Mouse (Mus musculus) neural tube, embryonic 13.5 days (tissue): Measurements from ENCODE around the gene Vtn. TPM values are rescaled to one million over a fixed set of nuclear protein-coding genes. Genes with fewer than 3 reads are reported as not detected.

Source experiments
- ATAC-seq: fragments of 200-750 bp; cut with Nextera tagmentation; 2 replicates; pipeline ENCODE4 v1.8.0; 2017; ENCODE audit warnings: low read depth, mild to moderate bottlenecking, moderate TSS enrichment, moderate library complexity
- H3K27ac ChIP-seq: fragments of 300-500 bp; sonication (generic); replicated peaks from 2 replicates; pipeline ENCODE4 v1.5.1; 2015; ENCODE audit warnings: moderate library complexity, mild to moderate bottlenecking, inconsistent platforms
- H3K27me3 ChIP-seq: fragments of 300-500 bp; sonication (generic); 2 replicates; pipeline ENCODE4 v1.6.1; 2015; ENCODE audit warnings: mild to moderate bottlenecking, inconsistent platforms
- H3K36me3 ChIP-seq: fragments of 300-500 bp; sonication (generic); 2 replicates; pipeline ENCODE4 v1.6.1; 2015; ENCODE audit warnings: mild to moderate bottlenecking, inconsistent platforms
- H3K4me1 ChIP-seq: fragments of 300-500 bp; sonication (generic); replicated peaks from 2 replicates; pipeline ENCODE4 v1.6.1; 2015; ENCODE audit warnings: inconsistent platforms
- H3K4me2 ChIP-seq: fragments of 300-500 bp; sonication (generic); 2 replicates; pipeline ENCODE4 v1.6.1; 2015; ENCODE audit warnings: inconsistent platforms, mild to moderate bottlenecking, moderate library complexity
- H3K4me3 ChIP-seq: fragments of 300-500 bp; sonication (generic); 2 replicates; pipeline ENCODE4 v1.5.1; 2015; ENCODE audit warnings: mild to moderate bottlenecking, inconsistent platforms
- H3K9ac ChIP-seq: fragments of 300-500 bp; sonication (generic); 2 replicates; pipeline ENCODE4 v1.6.1; 2015; ENCODE audit warnings: moderate library complexity, mild to moderate bottlenecking, inconsistent platforms
- H3K9me3 ChIP-seq: fragments of 300-500 bp; sonication (generic); 2 replicates; pipeline ENCODE4 v1.6.1; 2016; ENCODE audit warnings: inconsistent platforms
- WGBS: fragments of 180-500 bp; shearing (Covaris S2); methylation state at CpG from one replicate; pipeline ENCODE4 v1.1.7; 2015; 5-methylcytosine and 5-hydroxymethylcytosine counted together
- polyA plus RNA-seq: library from polyadenylated mRNA; unstranded; fragments of >200 nt; fragmentation: Nextera tagmentation; extraction: Ambion mirVana; gene quantifications from 2 replicates; pipeline ENCODE4 v1.2.1, GENCODE M21; 2015

Gene Vtn
- polyA plus RNA-seq, 1 experiment from 2014 or later = 197 TPM

- Histone ChIP-seq H3K4me2 (no peak overlapping the region), H3K4me3 (no peak overlapping the region), H3K36me3 (peaks cover 57% of the 10 kb centered on the region), H3K27ac (no peak overlapping the region), H3K4me1 (peaks cover 16% of the 10 kb centered on the region), H3K9ac (no peak overlapping the region), H3K27me3 (no peaks in the 10 kb centered on the region), H3K9me3 (no peaks in the 10 kb centered on the region)
- ATAC-seq = no peak
- WGBS = 92% methylated on average over 3 of the region's 3 CpGs
Measured at GRCm38 (mm10) chr11:78540358-78540757, 41.5 kb downstream of the Vtn start.

GRCm38 (mm10) chr11:78544449-78545111 is 45.7 kb downstream of the Vtn start:
- H3K9ac ChIP-seq = no peak overlapping the region
- peaks cover 17% of the 10 kb centered on the region for H3K4me1 ChIP-seq
- 90% methylated on average over 7 of the region's 7 CpGs for WGBS
- H3K27ac ChIP-seq = no peak overlapping the region
- no peak overlapping the region for H3K4me3 ChIP-seq
- H3K4me2 ChIP-seq = no peak overlapping the region
- H3K36me3 ChIP-seq = peaks cover 49% of the 10 kb centered on the region
- ATAC-seq = no peak
- no peaks in the 10 kb centered on the region for H3K9me3 ChIP-seq
- H3K27me3 ChIP-seq = no peaks in the 10 kb centered on the region

GRCm38 (mm10) chr11:78545181-78545580 is 46.3 kb downstream of the Vtn start:
- WGBS = 76% methylated on average over 8 of the region's 8 CpGs
- H3K4me3 ChIP-seq = no peak overlapping the region
- no peaks in the 10 kb centered on the region for H3K9me3 ChIP-seq
- H3K9ac ChIP-seq = no peak overlapping the region
- H3K4me1 ChIP-seq = peaks cover 23% of the 10 kb centered on the region
- no peak for ATAC-seq
- no peaks in the 10 kb centered on the region for H3K27me3 ChIP-seq
- H3K27ac ChIP-seq = no peak overlapping the region
- H3K36me3 ChIP-seq = peaks cover 43% of the 10 kb centered on the region
- no peak overlapping the region for H3K4me2 ChIP-seq

GRCm38 (mm10) chr11:78547718-78548460 is 49.0 kb downstream of the Vtn start:
- peaks cover 29% of the 10 kb centered on the region for H3K4me1 ChIP-seq
- no peak overlapping the region for H3K9ac ChIP-seq
- no peaks in the 10 kb centered on the region for H3K27me3 ChIP-seq
- no peak overlapping the region for H3K4me2 ChIP-seq
- peaks cover 20% of the 10 kb centered on the region for H3K36me3 ChIP-seq
- H3K27ac ChIP-seq = no peak overlapping the region
- WGBS = 76% methylated on average over 2 of the region's 2 CpGs
- no peaks in the 10 kb centered on the region for H3K9me3 ChIP-seq
- no peak overlapping the region for H3K4me3 ChIP-seq
- no peak for ATAC-seq

- H3K4me2 ChIP-seq = peak overlapping the region; percentile 81
- WGBS = 23% methylated on average over 5 of the region's 5 CpGs
- H3K4me1 ChIP-seq = peaks cover 29% of the 10 kb centered on the region
- H3K4me3 ChIP-seq = peak overlapping the region; percentile 68
- H3K27ac ChIP-seq = 0 out of 2 replicates have a peak overlapping the region, but pooled peaks have one; percentile 85
- H3K36me3 ChIP-seq = peaks cover 5% of the 10 kb centered on the region; the same call in 1 of the 2 replicates
- ATAC-seq = no peak
- no peaks in the 10 kb centered on the region for H3K27me3 ChIP-seq
- peaks cover 7% of the 10 kb centered on the region; the same call in 1 of the 2 replicates for H3K9me3 ChIP-seq
- peak overlapping the region; percentile 75 for H3K9ac ChIP-seq
Measured at GRCm38 (mm10) chr11:78549491-78549987, 50.6 kb downstream of the Vtn start.

- Histone ChIP-seq H3K4me1 (peaks cover 29% of the 10 kb centered on the region), H3K27me3 (no peaks in the 10 kb centered on the region), H3K4me2 (peak within 1 kb of the TSS; percentile 81), H3K9me3 (peaks cover 7% of the 10 kb centered on the region; the same call in 1 of the 2 replicates), H3K4me3 (peak within 1 kb of the TSS; percentile 68), H3K36me3 (peaks cover 3% of the 10 kb centered on the region; the same call in 1 of the 2 replicates), H3K27ac (peak within 1 kb of the TSS; percentile 90), H3K9ac (peak within 1 kb of the TSS; percentile 75)
- under 1% methylated on average over 60 of the region's 60 CpGs for WGBS
- peak; percentile 100 for ATAC-seq
Measured at GRCm38 (mm10) chr11:78550168-78551058, 51.5 kb downstream of the Vtn start, which contains the start of gene Tmem97. Tmem97 (minus strand) TSS chr11:78550777.

GRCm38 (mm10) chr11:78551059-78551398 is 52.1 kb downstream of the Vtn start:
- H3K9me3 ChIP-seq = peaks cover 7% of the 10 kb centered on the region; the same call in 1 of the 2 replicates
- H3K9ac ChIP-seq = peak overlapping the region; percentile 75
- H3K27ac ChIP-seq = peak overlapping the region; percentile 90
- H3K27me3 ChIP-seq = no peaks in the 10 kb centered on the region
- WGBS = 34% methylated on average over 6 of the region's 6 CpGs
- peak; percentile 47; the same call in 1 of the 2 replicates for ATAC-seq
- peak overlapping the region; percentile 68 for H3K4me3 ChIP-seq
- H3K36me3 ChIP-seq = no peaks in the 10 kb centered on the region
- H3K4me2 ChIP-seq = peak overlapping the region; percentile 81
- peaks cover 29% of the 10 kb centered on the region for H3K4me1 ChIP-seq

Other genes starting within 250 kb of the Vtn start
- 57.9 and 64.2 TPM in 2 replicates for gene 2610507B11Rik, start 237.3 kb upstream of the Vtn start, polyA plus RNA-seq
- gene BC030499, start 208.2 kb upstream of the Vtn start, polyA plus RNA-seq = 0.19 and 0.25 TPM in 2 replicates
- 7.0 and 8.2 TPM in 2 replicates for gene Spag5, start 197.6 kb upstream of the Vtn start, polyA plus RNA-seq
- gene Aldoc, start 176.1 kb upstream of the Vtn start, polyA plus RNA-seq = 143 and 149 TPM in 2 replicates
- 79.6 and 79.7 TPM in 2 replicates for gene Pigs, start 170.7 kb upstream of the Vtn start, polyA plus RNA-seq
- 80.0 and 81.9 TPM in 2 replicates for gene Unc119, start 155.6 kb upstream of the Vtn start, polyA plus RNA-seq
- gene Foxn1, start 112.5 kb upstream of the Vtn start, polyA plus RNA-seq = not detected in 2 replicates
- not detected in 2 replicates for gene Slc13a2, start 76.9 kb upstream of the Vtn start, polyA plus RNA-seq
- 16.5 and 16.9 TPM in 2 replicates for gene Slc46a1, start 33.4 kb upstream of the Vtn start, polyA plus RNA-seq
- 41.1 and 43.0 TPM in 2 replicates for gene Sarm1, start 1.3 kb upstream of the Vtn start, polyA plus RNA-seq
- 0.15 TPM in 1 of 2 replicates, not detected in the other for gene Sebox, start 4.4 kb downstream of the Vtn start, polyA plus RNA-seq
- gene Tmem199, start 13.1 kb downstream of the Vtn start, polyA plus RNA-seq = 92.7 and 101 TPM in 2 replicates
- gene Poldip2, start 13.1 kb downstream of the Vtn start, polyA plus RNA-seq = 178 and 191 TPM in 2 replicates
- gene Tnfaip1, start 37.2 kb downstream of the Vtn start, polyA plus RNA-seq = 50.7 and 54.2 TPM in 2 replicates
- gene Ift20, start 37.3 kb downstream of the Vtn start, polyA plus RNA-seq = 120 and 122 TPM in 2 replicates
- gene Tmem97, start 51.7 kb downstream of the Vtn start, polyA plus RNA-seq = 29.1 and 31.5 TPM in 2 replicates
- gene Nlk, start 198.3 kb downstream of the Vtn start, polyA plus RNA-seq = 30.0 and 33.9 TPM in 2 replicates